ENCODE assay signal across 19 mouse cellular contexts in genomic region chr1:173332418-173332817, GRCm38 (mm10). TPM values are rescaled to one million over a fixed set of nuclear protein-coding genes. Genes with fewer than 3 reads are reported as not detected.
DNase-seq lines count a peak whose midpoint lies in the region; ATAC-seq and TF ChIP-seq lines count a peak whose summit lies in the region.
"Had no signal": no experiment of that assay in that cellular context is flagged by ENCODE, and none has a peak within 500 bp of the region (broad histone marks: within the 10 kb centered on the region; RNA-seq: fewer than 3 reads in every experiment).

No protein-coding gene starts in this region.

- H3K4me2 ChIP-seq in embryonic facial prominence, embryonic 12.5 days (replicated peaks), result no peak overlapping the region
- H3K4me2 ChIP-seq: neural tube, embryonic 12.5 days had no signal

- H3K4me1 ChIP-seq in embryonic facial prominence, embryonic 12.5 days, result no peaks in the 10 kb centered on the region
- H3K4me1 ChIP-seq in embryonic facial prominence, embryonic 10.5 days, result peaks cover 11% of the 10 kb centered on the region
- H3K4me1 ChIP-seq in spleen, adult 2 months (ENCODE audit: control insufficient read depth, insufficient read depth, insufficient read length), result no peaks in the 10 kb centered on the region
- H3K4me1 ChIP-seq: limb, embryonic 10.5 days had no signal

- H3K9ac ChIP-seq in embryonic facial prominence, embryonic 12.5 days, result no peak overlapping the region
- H3K9ac ChIP-seq: neural tube, embryonic 12.5 days had no signal

- 0 out of 2 replicates have a peak, but pooled peaks have one; percentile 17 for ATAC-seq in embryonic facial prominence, embryonic 12.5 days (ENCODE audit: insufficient number of reproducible peaks, insufficient read depth, low FRiP score, low TSS enrichment)
- peak; percentile 54 for ATAC-seq in granulocyte monocyte progenitor cell, adult 5-6 weeks (replicated peaks; ENCODE audit: poor library complexity, severe bottlenecking)
- ATAC-seq in megakaryocyte progenitor cell, adult 5-6 weeks (replicated peaks; ENCODE audit: poor library complexity), result peak; percentile 18
- ATAC-seq: inflammation-experienced regulatory T-cells, adult 6 months had no signal

- no peaks in the 10 kb centered on the region for H3K27me3 ChIP-seq in embryonic facial prominence, embryonic 12.5 days
- no peaks in the 10 kb centered on the region for H3K27me3 ChIP-seq in embryonic facial prominence, embryonic 10.5 days (replicated peaks; ENCODE audit: low read depth, poor library complexity, severe bottlenecking)
- no peaks in the 10 kb centered on the region for H3K27me3 ChIP-seq in spleen, adult 2 months (ENCODE audit: control insufficient read depth, insufficient read depth, low read length)
- H3K27me3 ChIP-seq: neural tube, embryonic 12.5 days had no signal

- H3K36me3 ChIP-seq in embryonic facial prominence, embryonic 12.5 days, result no peaks in the 10 kb centered on the region
- H3K36me3 ChIP-seq in embryonic facial prominence, embryonic 10.5 days (replicated peaks), result no peaks in the 10 kb centered on the region
- no peaks in the 10 kb centered on the region for H3K36me3 ChIP-seq in spleen, adult 2 months (ENCODE audit: control insufficient read depth, insufficient read depth, low read length)
- H3K36me3 ChIP-seq: limb, embryonic 10.5 days had no signal

- no peak for TF ChIP-seq CTCF in spleen, adult 2 months (IDR thresholded peaks at IDR 0.05; ENCODE audit: extremely low read depth, insufficient read depth, insufficient read length, insufficient replicate concordance)

- 93% methylated on average over 5 of the region's 5 CpGs for WGBS in embryonic facial prominence, embryonic 12.5 days
- WGBS in embryonic facial prominence, embryonic 10.5 days, result 87% methylated on average over 5 of the region's 5 CpGs
- WGBS in spleen, adult 2 months, result 75% methylated on average over 5 of the region's 5 CpGs

- H3K4me3 ChIP-seq in embryonic facial prominence, embryonic 12.5 days, result no peak overlapping the region
- H3K4me3 ChIP-seq in embryonic facial prominence, embryonic 10.5 days, result no peak overlapping the region
- H3K4me3 ChIP-seq in spleen, adult 2 months (ENCODE audit: extremely low read depth, insufficient read depth, insufficient read length), result peak overlapping the region; percentile 10; the same call in 1 of the 2 replicates
- H3K4me3 ChIP-seq: limb, embryonic 10.5 days; neural tube, embryonic 12.5 days had no signal

- no peak for TF ChIP-seq POLR2A in spleen, adult 2 months (IDR thresholded peaks at IDR 0.05; ENCODE audit: low read depth, low read length)

- H3K9me3 ChIP-seq in embryonic facial prominence, embryonic 12.5 days, result no peaks in the 10 kb centered on the region
- no peaks in the 10 kb centered on the region for H3K9me3 ChIP-seq in embryonic facial prominence, embryonic 10.5 days
- H3K9me3 ChIP-seq: limb, embryonic 10.5 days; neural tube, embryonic 12.5 days had no signal

- no peak overlapping the region for H3K27ac ChIP-seq in embryonic facial prominence, embryonic 12.5 days
- no peak overlapping the region for H3K27ac ChIP-seq in embryonic facial prominence, embryonic 10.5 days (replicated peaks)
- H3K27ac ChIP-seq in spleen, adult 2 months (ENCODE audit: insufficient read depth, low read length), result no peak overlapping the region
- H3K27ac ChIP-seq: limb, embryonic 10.5 days; neural tube, embryonic 12.5 days had no signal

- DNase-seq in embryonic facial prominence, embryonic 10.5 days (ENCODE audit: low spot score), result no peak
- DNase-seq in spleen, adult 2 months (ENCODE audit: low read depth in 1 of 2, low spot score in 2 of 2), result no peak
- no peak for DNase-seq in spleen, adult 18-20 months
- DNase-seq in urinary bladder, postnatal 14 days (ENCODE audit: low spot score), result no peak
- DNase-seq in kidney, adult 11 months, result no peak
- DNase-seq: adrenal gland, postnatal 25 days; kidney, postnatal 14 days; lung, postnatal 10 days; midbrain, embryonic 14.5 days; retina, postnatal 1 day had no signal

RNA-seq across cellular contexts. Expression of gene Ackr1, which starts 1.1 kb away (rescaled TPM):
- 1.8 and 3.1 TPM in 2 replicates for polyA plus RNA-seq in embryonic facial prominence, embryonic 12.5 days (2016; fragmentation: Nextera tagmentation; extraction: Ambion mirVana)
- polyA plus RNA-seq in embryonic facial prominence, embryonic 10.5 days (2016; fragmentation: Nextera tagmentation; extraction: Ambion mirVana), result 1.2 and 1.6 TPM in 2 replicates
- polyA plus RNA-seq in spleen, adult 2 months (2012; rRNA removed), result 13.0 and 13.2 TPM in 2 replicates
- total RNA-seq in granulocyte monocyte progenitor cell, adult 5-6 weeks (2014; fragmentation: Nextera tagmentation), result not detected in 2 replicates
- not detected in 2 replicates for total RNA-seq in granulocyte monocyte progenitor cell, adult 5-6 weeks (2017)
- not detected in 2 replicates for total RNA-seq in megakaryocyte progenitor cell, adult 5-6 weeks (2015)
- not detected in 2 replicates for total RNA-seq in megakaryocyte progenitor cell, adult 5-6 weeks (2017)
- polyA plus RNA-seq: inflammation-experienced regulatory T-cells, adult 6 months had no signal

RNA-seq across cellular contexts. Expression of gene Aim2, which starts 18.3 kb away (rescaled TPM):
- polyA plus RNA-seq in embryonic facial prominence, embryonic 12.5 days (2016; fragmentation: Nextera tagmentation; extraction: Ambion mirVana), result 2.4 and 4.0 TPM in 2 replicates
- polyA plus RNA-seq in embryonic facial prominence, embryonic 10.5 days (2016; fragmentation: Nextera tagmentation; extraction: Ambion mirVana), result 3.8 and 3.9 TPM in 2 replicates
- 10.0 and 10.4 TPM in 2 replicates for polyA plus RNA-seq in spleen, adult 2 months (2012; rRNA removed)
- total RNA-seq in granulocyte monocyte progenitor cell, adult 5-6 weeks (2014; fragmentation: Nextera tagmentation), result 59.1 and 67.7 TPM in 2 replicates
- total RNA-seq in granulocyte monocyte progenitor cell, adult 5-6 weeks (2017), result 80.6 and 90.7 TPM in 2 replicates
- 56.5 and 62.8 TPM in 2 replicates for total RNA-seq in megakaryocyte progenitor cell, adult 5-6 weeks (2015)
- 65.3 and 67.4 TPM in 2 replicates for total RNA-seq in megakaryocyte progenitor cell, adult 5-6 weeks (2017)

RNA-seq across cellular contexts. Expression of gene Cadm3, which starts 35.1 kb away (rescaled TPM):
- polyA plus RNA-seq in embryonic facial prominence, embryonic 12.5 days (2016; fragmentation: Nextera tagmentation; extraction: Ambion mirVana), result 3.3 and 5.2 TPM in 2 replicates
- polyA plus RNA-seq in embryonic facial prominence, embryonic 10.5 days (2016; fragmentation: Nextera tagmentation; extraction: Ambion mirVana), result 1.6 and 2.0 TPM in 2 replicates
- polyA plus RNA-seq in spleen, adult 2 months (2012; rRNA removed), result 5.1 and 9.6 TPM in 2 replicates
- not detected in 2 replicates for total RNA-seq in granulocyte monocyte progenitor cell, adult 5-6 weeks (2014; fragmentation: Nextera tagmentation)
- 0.26 TPM in 1 of 2 replicates, not detected in the other for total RNA-seq in granulocyte monocyte progenitor cell, adult 5-6 weeks (2017)
- 0.22 TPM in 1 of 2 replicates, not detected in the other for total RNA-seq in megakaryocyte progenitor cell, adult 5-6 weeks (2015)
- 0.14 TPM in 1 of 2 replicates, not detected in the other for total RNA-seq in megakaryocyte progenitor cell, adult 5-6 weeks (2017)

RNA-seq across cellular contexts. Expression of gene Mptx2, which starts 54.8 kb away (rescaled TPM):
- polyA plus RNA-seq in embryonic facial prominence, embryonic 12.5 days (2016; fragmentation: Nextera tagmentation; extraction: Ambion mirVana), result not detected in 2 replicates
- not detected in 2 replicates for polyA plus RNA-seq in embryonic facial prominence, embryonic 10.5 days (2016; fragmentation: Nextera tagmentation; extraction: Ambion mirVana)
- not detected in 2 replicates for polyA plus RNA-seq in spleen, adult 2 months (2012; rRNA removed)
- total RNA-seq in granulocyte monocyte progenitor cell, adult 5-6 weeks (2014; fragmentation: Nextera tagmentation), result not detected in 2 replicates
- not detected in 2 replicates for total RNA-seq in granulocyte monocyte progenitor cell, adult 5-6 weeks (2017)
- not detected in 2 replicates for total RNA-seq in megakaryocyte progenitor cell, adult 5-6 weeks (2015)
- total RNA-seq in megakaryocyte progenitor cell, adult 5-6 weeks (2017), result not detected in 2 replicates
- total RNA-seq: adrenal gland, postnatal 25 days; layer of hippocampus, postnatal 14 days had no signal
- polyA plus RNA-seq: heart, postnatal 0 days; inflammation-experienced regulatory T-cells, adult 6 months; limb, embryonic 10.5 days; midbrain, embryonic 14.5 days; neural tube, embryonic 12.5 days; thymus, postnatal 0 days had no signal
